Mouse (Mus musculus) lung, postnatal 0 days (tissue): Measurements from ENCODE around the gene Aff4.

ENCODE experiments used
- CTCF ChIP-seq: IDR thresholded peaks from 2 replicates; pipeline ENCODE4 v1.5.1; 2016; ENCODE audit warnings: antibody characterized with exemption, mild to moderate bottlenecking
- EP300 ChIP-seq: IDR thresholded peaks from 2 replicates; pipeline ENCODE4 v1.6.1; 2016; ENCODE audit warnings: antibody characterized with exemption, mild to moderate bottlenecking, control low read depth

DNA sequence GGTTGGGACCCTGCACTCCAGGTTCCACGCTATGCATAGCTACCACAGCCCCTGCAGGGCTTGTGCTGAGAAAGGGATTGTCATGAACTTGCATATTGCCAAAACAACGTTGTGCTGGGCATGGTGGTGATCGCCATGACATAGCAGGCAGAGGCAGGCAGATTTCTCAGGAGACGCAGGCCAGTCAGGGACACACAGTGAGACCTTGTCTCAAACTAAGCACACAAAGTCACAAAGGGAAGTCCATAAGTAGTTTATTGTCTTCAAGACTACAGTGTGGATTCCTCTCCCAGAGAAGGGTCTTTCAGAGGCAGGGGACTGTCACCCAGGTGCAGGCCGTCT lies 78.1 kb downstream of the Aff4 start:
- no peak for TF ChIP-seq CTCF
- TF ChIP-seq EP300 = no peak
